Mouse (Mus musculus) CD8-positive naive resting alpha-beta T cell, adult 57 days (primary cell): Measurements from ENCODE around the gene Bub1. TPM values are rescaled to one million over a fixed set of nuclear protein-coding genes. Genes with fewer than 3 reads are reported as not detected.

Experiments used
- total RNA-seq: library from RNA; stranded (reverse); gene quantifications from one replicate; pipeline ENCODE4 v1.2.4, GENCODE M21; 2023

Bub1 gene
- total RNA-seq = 0.18 TPM

DNA sequence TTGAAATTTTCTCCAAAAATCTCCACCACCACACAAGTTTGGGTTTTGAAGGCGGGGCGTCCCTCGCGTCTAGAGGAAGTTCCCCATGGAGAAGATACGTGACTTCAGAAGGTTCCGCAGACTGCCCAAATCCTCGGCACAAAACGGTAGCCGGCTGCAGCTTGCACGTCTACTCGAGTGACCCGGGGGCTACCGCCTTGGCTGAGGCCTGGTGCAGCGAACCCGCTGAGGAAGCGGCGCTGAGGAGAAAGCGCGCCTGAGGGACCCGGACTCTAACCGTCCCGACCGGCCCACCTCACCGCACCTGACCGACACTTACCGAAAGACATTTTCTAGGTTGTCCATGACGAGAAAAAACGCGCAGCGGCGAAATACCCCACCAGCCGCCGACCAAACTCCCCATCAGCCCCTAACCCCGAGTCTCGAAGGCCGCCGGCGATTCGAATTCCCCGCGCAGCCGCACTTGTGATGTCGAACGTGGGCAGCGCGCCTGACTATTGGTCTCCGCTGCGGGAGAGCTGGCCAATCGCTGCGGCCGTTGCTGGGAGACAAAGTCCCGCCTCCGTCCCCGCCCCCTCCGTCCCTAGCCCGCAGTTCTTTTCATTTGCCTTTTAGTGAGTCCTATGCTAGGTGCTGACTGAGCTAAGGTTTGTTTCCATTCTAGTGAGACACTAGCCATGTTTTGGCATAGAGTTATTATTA, at the start of gene Bub1:
Gene Bub1 (minus strand): TSS at position 465 of the 702 bp plus-strand sequence.

DNA sequence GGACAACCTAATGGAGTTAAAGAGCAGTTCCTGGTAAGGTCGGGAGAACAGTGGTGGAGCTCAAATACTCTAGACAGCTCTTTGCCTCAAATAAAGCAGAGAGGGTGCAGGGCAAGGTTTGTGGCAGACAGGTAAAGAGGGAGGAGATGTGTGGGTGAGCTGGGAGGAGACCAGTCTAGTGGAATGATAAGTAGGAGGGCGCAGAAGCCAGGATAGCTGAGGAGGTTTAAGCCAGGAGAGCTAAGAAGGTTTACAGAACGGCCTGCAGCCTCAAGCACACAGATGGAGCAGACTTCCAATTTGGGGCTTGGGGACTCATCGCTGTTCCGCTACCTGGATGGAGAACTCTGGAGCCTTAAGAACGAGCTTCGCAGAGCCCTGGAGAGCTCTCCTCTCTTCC, 6.9 kb upstream of the Bub1 start, which contains the start of gene Acoxl:
Gene Acoxl (plus strand): TSS at position 301 of the 400 bp plus-strand sequence.

GRCm38 (mm10) chr2:127791919-127792603, 39.6 kb downstream of the Bub1 start, which contains the start of gene Mtln:
Gene Mtln (minus strand): TSS chr2:127792488.

GRCm38 (mm10) chr2:127788440-127789116, 43.1 kb downstream of the Bub1 start, which contains the start of gene Nphp1:
Gene Nphp1 (minus strand): TSS chr2:127788897.

Other genes with a start within 250 kb of the Bub1 start
- 5.6 TPM for gene Zfp661, start 244.8 kb downstream of the Bub1 start, total RNA-seq
- 118 TPM for gene Mrps5, start 244.6 kb downstream of the Bub1 start, total RNA-seq
- gene Mal, start 175.2 kb downstream of the Bub1 start, total RNA-seq = not detected
- gene Mall, start 101.9 kb downstream of the Bub1 start, total RNA-seq = not detected
- 0.37 TPM for gene Nphp1, start 43.0 kb downstream of the Bub1 start, total RNA-seq
- 14.4 TPM for gene Mtln, start 39.4 kb downstream of the Bub1 start, total RNA-seq
- 1.9 TPM for gene Acoxl, start 7.0 kb upstream of the Bub1 start, total RNA-seq